Mouse (Mus musculus) CH12.LX (cell line): ENCODE results near the gene Sh2b1. TPM values are rescaled to one million over a fixed set of nuclear protein-coding genes. Genes with fewer than 3 reads are reported as not detected.

Experiments used
- DNase-seq: peaks from one replicate; pipeline ENCODE4 v3.0.0-alpha.2; 2013; ENCODE audit errors: extremely low read depth
- H3K27ac ChIP-seq: 2 replicates; pipeline ENCODE4 v1.5.1; 2012; ENCODE audit warnings: low read depth, mild to moderate bottlenecking, control low read depth, moderate library complexity; ENCODE audit not compliant: insufficient read depth
- H3K27me3 ChIP-seq: replicated peaks from 2 replicates; pipeline ENCODE3; 2012; ENCODE audit warnings: inconsistent platforms
- H3K36me3 ChIP-seq, 2 experiments: replicated peaks in 1 of 2; 2 replicates each; pipeline versions ENCODE3 to v1.6.1; 2012; ENCODE audit warnings: inconsistent platforms in 1 of 2, low read length in 1 of 2, mild to moderate bottlenecking in 1 of 2, mixed read lengths in 1 of 2, moderate library complexity in 1 of 2; ENCODE audit not compliant: control insufficient read depth in 1 of 2, insufficient read depth in 1 of 2
- H3K4me1 ChIP-seq, 2 experiments: 2 replicates each; pipeline ENCODE4 v1.6.1; 2012; ENCODE audit warnings: inconsistent platforms in 1 of 2, moderate library complexity in 1 of 2; ENCODE audit not compliant: insufficient read depth in 2 of 2, control insufficient read depth in 1 of 2
- H3K4me2 ChIP-seq: 2 replicates; pipeline ENCODE4 v1.6.1; 2012; ENCODE audit warnings: low read depth, mild to moderate bottlenecking, control low read depth; ENCODE audit not compliant: poor library complexity, insufficient read depth, severe bottlenecking
- H3K4me3 ChIP-seq, 3 experiments: fragments of 150-350 bp in 1 of 3; sonication (generic) in 1 of 3; replicated peaks in 1 of 3; 2 replicates each; pipeline versions ENCODE3 to v1.5.1; 2011 to 2012; ENCODE audit warnings: low read depth in 2 of 3, low read length in 2 of 3, mild to moderate bottlenecking in 2 of 3, moderate library complexity in 2 of 3, control low read depth in 1 of 3, improper control_type of control experiment in 1 of 3, inconsistent platforms in 1 of 3, mixed read lengths in 1 of 3; ENCODE audit not compliant: poor library complexity in 1 of 3
- H3K79me2 ChIP-seq: replicated peaks from 2 replicates; pipeline ENCODE4 v1.6.1; 2012; ENCODE audit warnings: mild to moderate bottlenecking, moderate library complexity; ENCODE audit not compliant: control insufficient read depth, poor library complexity, insufficient read depth, severe bottlenecking; ENCODE audit errors: extremely low read depth
- H3K9ac ChIP-seq: 2 replicates; pipeline ENCODE4 v1.6.1; 2012; ENCODE audit warnings: low read depth, mild to moderate bottlenecking, control low read depth, moderate library complexity; ENCODE audit not compliant: insufficient read depth
- H3K9me3 ChIP-seq: replicated peaks from 2 replicates; pipeline ENCODE3; 2012; ENCODE audit warnings: low read length, inconsistent platforms, mixed read lengths
- BHLHE40 ChIP-seq: IDR thresholded peaks from 2 replicates; pipeline ENCODE4 v1.6.1; 2011; ENCODE audit warnings: mild to moderate bottlenecking, low read depth, low read length, improper control_type of control experiment
- CHD1 ChIP-seq: IDR thresholded peaks from 2 replicates; pipeline ENCODE4 v1.6.1; 2012; ENCODE audit warnings: low read depth, low read length, improper control_type of control experiment, inconsistent platforms
- CHD2 ChIP-seq: IDR thresholded peaks from 2 replicates; pipeline ENCODE4 v1.6.1; 2011; ENCODE audit warnings: low read length, improper control_type of control experiment
- CTCF ChIP-seq, 2 experiments: IDR thresholded peaks in 1 of 2; conservative IDR thresholded peaks in 1 of 2; 2 replicates each; pipeline ENCODE4 v1.5.1; 2011 to 2012; ENCODE audit warnings: low read depth in 2 of 2, low read length in 2 of 2, improper control_type of control experiment in 1 of 2, inconsistent platforms in 1 of 2, mild to moderate bottlenecking in 1 of 2, moderate library complexity in 1 of 2
- E2F4 ChIP-seq: IDR thresholded peaks from 2 replicates; pipeline ENCODE4 v1.6.1; 2011; ENCODE audit warnings: low read depth, low read length, improper control_type of control experiment; ENCODE audit not compliant: insufficient replicate concordance
- ELF1 ChIP-seq: IDR thresholded peaks from 2 replicates; pipeline ENCODE4 v1.6.1; 2014; ENCODE audit warnings: low read depth, mild to moderate bottlenecking, inconsistent platforms, low read length, improper control_type of control experiment
- EP300 ChIP-seq: IDR thresholded peaks from 2 replicates; pipeline ENCODE4 v1.6.1; 2011; ENCODE audit warnings: low read length, improper control_type of control experiment
- ETS1 ChIP-seq: conservative IDR thresholded peaks from 2 replicates; pipeline ENCODE4 v1.6.1; 2012; ENCODE audit warnings: low read depth, mild to moderate bottlenecking, inconsistent platforms, low read length, improper control_type of control experiment, moderate library complexity
- HCFC1 ChIP-seq: IDR thresholded peaks from 2 replicates; pipeline ENCODE4 v1.6.1; 2012; ENCODE audit warnings: low read depth, mild to moderate bottlenecking, inconsistent platforms, low read length, improper control_type of control experiment
- IRF4 ChIP-seq: IDR thresholded peaks from 2 replicates; pipeline ENCODE4 v1.6.1; 2014; ENCODE audit warnings: low read depth, mild to moderate bottlenecking, inconsistent platforms, low read length, improper control_type of control experiment
- JUN ChIP-seq: IDR thresholded peaks from 2 replicates; pipeline ENCODE4 v1.6.1; 2011; ENCODE audit warnings: low read depth, mild to moderate bottlenecking, low read length, improper control_type of control experiment, moderate library complexity; ENCODE audit not compliant: insufficient read depth
- JUND ChIP-seq: conservative IDR thresholded peaks from 2 replicates; pipeline ENCODE4 v1.6.1; 2011; ENCODE audit warnings: low read depth, low read length, improper control_type of control experiment
- KAT2A ChIP-seq: IDR thresholded peaks from 2 replicates; pipeline ENCODE4 v1.6.1; 2012; ENCODE audit warnings: low read length, improper control_type of control experiment, inconsistent platforms; ENCODE audit not compliant: insufficient replicate concordance
- MAX ChIP-seq: IDR thresholded peaks from 2 replicates; pipeline ENCODE4 v1.6.1; 2011; ENCODE audit warnings: low read length, improper control_type of control experiment
- POLR2AphosphoS2 ChIP-seq: IDR thresholded peaks from 2 replicates; pipeline ENCODE4 v1.6.1; 2011; ENCODE audit warnings: low read depth, low read length, improper control_type of control experiment
- RAD21 ChIP-seq: IDR thresholded peaks from 2 replicates; pipeline ENCODE4 v1.6.1; 2011; ENCODE audit warnings: low read depth, mild to moderate bottlenecking, low read length, improper control_type of control experiment, moderate library complexity
- RCOR1 ChIP-seq: conservative IDR thresholded peaks from 2 replicates; pipeline ENCODE4 v1.6.1; 2012; ENCODE audit warnings: low read depth, mild to moderate bottlenecking, inconsistent platforms, low read length, improper control_type of control experiment
- SIN3A ChIP-seq: IDR thresholded peaks from 2 replicates; pipeline ENCODE4 v1.6.1; 2012; ENCODE audit warnings: low read length, improper control_type of control experiment, inconsistent platforms
- TCF12 ChIP-seq: IDR thresholded peaks from 2 replicates; pipeline ENCODE4 v1.6.1; 2014; ENCODE audit warnings: low read depth, mild to moderate bottlenecking, inconsistent platforms, low read length, improper control_type of control experiment
- UBTF ChIP-seq: IDR thresholded peaks from 2 replicates; pipeline ENCODE4 v1.6.1; 2012; ENCODE audit warnings: low read depth, mild to moderate bottlenecking, inconsistent platforms, low read length, improper control_type of control experiment, moderate library complexity
- USF1 ChIP-seq: IDR thresholded peaks from 2 replicates; pipeline ENCODE4 v1.6.1; 2014; ENCODE audit warnings: low read depth, mild to moderate bottlenecking, inconsistent platforms, low read length, improper control_type of control experiment
- ZC3H11A ChIP-seq: IDR thresholded peaks from 2 replicates; pipeline ENCODE4 v1.6.1; 2012; ENCODE audit warnings: low read depth, mild to moderate bottlenecking, inconsistent platforms, low read length, improper control_type of control experiment
- ZKSCAN1 ChIP-seq: IDR thresholded peaks from 2 replicates; pipeline ENCODE4 v1.6.1; 2012; ENCODE audit warnings: low read depth, inconsistent platforms, low read length, improper control_type of control experiment, borderline replicate concordance
- ZNF384 ChIP-seq: IDR thresholded peaks from 2 replicates; pipeline ENCODE4 v1.6.1; 2012; ENCODE audit warnings: low read depth, low read length, improper control_type of control experiment, inconsistent platforms
- dilution Hi-C: fragments of 300-500 bp; cut with MboI; formaldehyde crosslinking; loops from 2 replicates; pipeline ENCODE4 v1.14.3; 2020; ENCODE audit warnings: low sequenced_read_pairs; ENCODE audit not compliant: extremely low pct_unique_long_range_greater_than_20kb, extremely low pct_ligation_motif_present
- in situ Hi-C: fragments of 300-500 bp; cut with MboI; formaldehyde crosslinking; loops from 3 replicates; pipeline ENCODE4 v1.14.3; 2019; ENCODE audit warnings: low sequenced_read_pairs, low pct_ligation_motif_present, low pct_unique_long_range_greater_than_20kb, mixed read lengths
- polyA plus RNA-seq: library from polyadenylated mRNA; unstranded; fragments of >175 nt; gene quantifications from 2 replicates; pipeline ENCODE4 v1.2.1, GENCODE M21; 2012; ENCODE audit warnings: low read depth; ENCODE audit not compliant: insufficient read length
- total RNA-seq, 2 experiments: library from RNA; depleted of rRNA; stranded (reverse); fragments of 300-350 nt in 1 of 2; fragments of >200 nt in 1 of 2; gene quantifications; 2 replicates each; pipeline ENCODE4 v1.2.3; 2012 to 2014

Gene Sh2b1
- total and polyA plus RNA-seq, 3 experiments: 5.2 to 31.3 (median 13.4) TPM

- Histone ChIP-seq H3K4me3 (no peak overlapping the region), H3K79me2 (no peaks in the 10 kb centered on the region), H3K36me3 (peaks cover 23 to 48% of the 10 kb centered on the region in 2 experiments), H3K4me2 (no peak overlapping the region), H3K4me1 (peaks cover 6 to 8% of the 10 kb centered on the region in 2 experiments; a peak in 3 of 4 replicates), H3K9ac (no peak overlapping the region), H3K9me3 (no peaks in the 10 kb centered on the region), H3K27me3 (no peaks in the 10 kb centered on the region), H3K27ac (no peak overlapping the region)
- no peak for TF ChIP-seq HCFC1
- no peak for TF ChIP-seq USF1
- TF ChIP-seq CHD1: no peak
- TF ChIP-seq E2F4: no peak
- no peak for TF ChIP-seq RCOR1
- TF ChIP-seq TCF12: no peak
- TF ChIP-seq UBTF: no peak
- TF ChIP-seq RAD21: no peak
- dilution Hi-C loops: no loop called here
- in situ Hi-C loops: no loop called here
- DNase-seq: no peak
Measured at GRCm38 (mm10) chr7:126452244-126452643, 23.0 kb downstream of the Sh2b1 start.

- no peaks in the 10 kb centered on the region for H3K79me2 ChIP-seq
- no peak overlapping the region for H3K9ac ChIP-seq
- H3K4me1 ChIP-seq: peaks cover 6 to 8% of the 10 kb centered on the region in 2 experiments; a peak in 3 of 4 replicates
- in situ Hi-C loops: no loop called here
- TF ChIP-seq POLR2AphosphoS2 (0 out of 2 replicates have a peak, but pooled peaks have one; percentile 56), HCFC1 (no peak)
- TF ChIP-seq, all 38 proteins: peak for 1
- Histone ChIP-seq H3K4me3 (no peak overlapping the region), H3K9me3 (no peaks in the 10 kb centered on the region), H3K4me2 (no peak overlapping the region), H3K27ac (no peak overlapping the region), H3K27me3 (no peaks in the 10 kb centered on the region), H3K36me3 (peaks cover 39 to 56% of the 10 kb centered on the region in 2 experiments)
- DNase-seq: no peak
- dilution Hi-C loops: no loop called here
Measured at GRCm38 (mm10) chr7:126450641-126451040, 24.6 kb downstream of the Sh2b1 start.

- H3K9me3 ChIP-seq: no peaks in the 10 kb centered on the region
- DNase-seq: no peak
- H3K27me3 ChIP-seq: no peaks in the 10 kb centered on the region
- H3K79me2 ChIP-seq: no peaks in the 10 kb centered on the region
- in situ Hi-C loops (no loop called here), dilution Hi-C loops (no loop called here)
- H3K36me3 ChIP-seq: peaks cover 45 to 62% of the 10 kb centered on the region in 2 experiments
- H3K27ac ChIP-seq: no peak overlapping the region
- TF ChIP-seq RCOR1 (no peak), RAD21 (no peak), ELF1 (no peak), HCFC1 (no peak), ZNF384 (no peak), KAT2A (no peak), ZKSCAN1 (no peak), BHLHE40 (no peak), MAX (no peak), CHD2 (no peak), ZC3H11A (no peak), SIN3A (no peak), JUND (no peak), IRF4 (no peak), CTCF (conservative IDR thresholded peaks at IDR 0.05 in 1 of 2, IDR thresholded peaks at IDR 0.05 in 1 of 2; ENCODE audit: low read depth in 2 of 2, low read length in 2 of 2) (no peak), ETS1 (no peak), JUN (no peak), UBTF (no peak), EP300 (no peak), E2F4 (no peak)
- no peak overlapping the region for H3K4me2 ChIP-seq
- H3K9ac ChIP-seq: no peak overlapping the region
- H3K4me3 ChIP-seq: no peak overlapping the region
- peaks cover 6 to 8% of the 10 kb centered on the region in 2 experiments; a peak in 3 of 4 replicates for H3K4me1 ChIP-seq
Measured at GRCm38 (mm10) chr7:126449991-126450390, 25.2 kb downstream of the Sh2b1 start.
